Mouse (Mus musculus) frontal cortex, postnatal 14 days (tissue): Measurements from ENCODE around the gene Adi1.

Experiments used
- DNase-seq, 2 experiments: peaks; one replicate each; pipeline ENCODE4 v3.0.0; 2022; ENCODE audit warnings: low spot score in 2 of 2

The Adi1 gene

DNA sequence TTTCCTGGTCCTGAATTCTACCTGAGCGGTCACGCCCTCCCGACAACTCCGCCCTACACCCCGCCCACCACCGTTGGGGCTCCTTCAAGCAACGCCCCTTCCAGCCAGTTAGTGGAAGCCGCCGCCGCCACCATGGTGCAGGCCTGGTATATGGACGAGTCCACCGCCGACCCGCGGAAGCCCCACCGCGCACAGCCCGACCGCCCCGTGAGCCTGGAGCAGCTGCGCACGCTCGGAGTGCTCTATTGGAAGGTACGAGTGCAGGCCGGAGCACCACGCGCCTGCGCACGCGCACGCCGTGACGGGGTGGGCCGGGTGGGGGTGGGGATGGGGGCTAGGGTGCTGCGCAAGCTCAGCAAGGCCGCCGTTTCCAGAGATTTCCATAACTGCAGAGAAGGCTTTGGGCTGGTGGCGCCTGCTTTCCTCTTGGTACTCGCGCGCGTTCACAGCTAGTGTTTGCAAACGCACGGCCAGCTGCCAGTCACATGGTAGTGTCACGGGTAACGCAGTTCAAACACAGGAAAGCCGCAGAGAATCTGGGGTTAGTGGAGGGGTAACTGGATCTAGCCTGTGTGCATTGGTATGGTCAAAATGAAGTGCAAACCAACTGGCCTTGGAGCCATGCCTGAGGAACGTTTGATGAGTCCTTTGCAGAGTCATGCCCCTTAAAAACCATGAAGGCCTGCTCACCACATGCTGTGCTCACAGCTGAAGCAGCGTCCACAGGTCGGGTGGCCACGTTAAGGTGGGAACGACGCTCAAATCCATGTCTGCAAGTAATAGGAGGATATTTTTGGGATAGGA lies at the start of gene Adi1:
TSS of gene Adi1 (plus strand) at position 111 of the 804 bp plus-strand sequence.
- DNase-seq, result peak; percentile 79 to 80

- DNase-seq, result no peak
Measured at GRCm38 (mm10) chr12:28625407-28625806, 49.6 kb upstream of the Adi1 start.

GRCm38 (mm10) chr12:28627092-28627491 lies 47.9 kb upstream of the Adi1 start:
- no peak for DNase-seq

GRCm38 (mm10) chr12:28628436-28628835 lies 46.6 kb upstream of the Adi1 start:
- DNase-seq, result no peak

- DNase-seq, result no peak
Measured at GRCm38 (mm10) chr12:28635058-28635534, 39.9 kb upstream of the Adi1 start.

- peak; percentile 91 to 93 for DNase-seq
Measured at GRCm38 (mm10) chr12:28635535-28636476, 39.2 kb upstream of the Adi1 start, which contains the start of gene Rps7. Rps7 (minus strand) TSS chr12:28635953.

- DNase-seq, result no peak
Measured at GRCm38 (mm10) chr12:28636543-28636942, 38.5 kb upstream of the Adi1 start.

DNA sequence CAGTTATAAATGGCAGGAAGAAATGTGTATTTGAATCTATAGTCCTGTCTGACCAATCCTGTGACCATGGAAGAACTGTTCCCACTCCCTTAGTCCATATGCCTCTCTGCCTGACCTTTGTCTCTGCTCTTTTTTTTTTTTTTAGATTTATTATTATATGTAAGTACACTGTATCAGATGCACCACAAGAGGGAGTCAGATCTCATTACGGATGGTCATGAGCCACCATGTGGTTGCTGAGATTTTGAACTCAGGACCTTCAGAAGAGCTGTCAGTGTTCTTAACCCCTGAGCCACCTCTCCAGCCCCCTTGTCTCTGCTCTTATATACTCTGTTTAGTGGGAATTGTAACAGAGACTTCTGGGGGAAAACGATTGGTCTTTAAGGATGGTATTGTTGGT lies 36.3 kb upstream of the Adi1 start:
- DNase-seq, result no peak

DNA sequence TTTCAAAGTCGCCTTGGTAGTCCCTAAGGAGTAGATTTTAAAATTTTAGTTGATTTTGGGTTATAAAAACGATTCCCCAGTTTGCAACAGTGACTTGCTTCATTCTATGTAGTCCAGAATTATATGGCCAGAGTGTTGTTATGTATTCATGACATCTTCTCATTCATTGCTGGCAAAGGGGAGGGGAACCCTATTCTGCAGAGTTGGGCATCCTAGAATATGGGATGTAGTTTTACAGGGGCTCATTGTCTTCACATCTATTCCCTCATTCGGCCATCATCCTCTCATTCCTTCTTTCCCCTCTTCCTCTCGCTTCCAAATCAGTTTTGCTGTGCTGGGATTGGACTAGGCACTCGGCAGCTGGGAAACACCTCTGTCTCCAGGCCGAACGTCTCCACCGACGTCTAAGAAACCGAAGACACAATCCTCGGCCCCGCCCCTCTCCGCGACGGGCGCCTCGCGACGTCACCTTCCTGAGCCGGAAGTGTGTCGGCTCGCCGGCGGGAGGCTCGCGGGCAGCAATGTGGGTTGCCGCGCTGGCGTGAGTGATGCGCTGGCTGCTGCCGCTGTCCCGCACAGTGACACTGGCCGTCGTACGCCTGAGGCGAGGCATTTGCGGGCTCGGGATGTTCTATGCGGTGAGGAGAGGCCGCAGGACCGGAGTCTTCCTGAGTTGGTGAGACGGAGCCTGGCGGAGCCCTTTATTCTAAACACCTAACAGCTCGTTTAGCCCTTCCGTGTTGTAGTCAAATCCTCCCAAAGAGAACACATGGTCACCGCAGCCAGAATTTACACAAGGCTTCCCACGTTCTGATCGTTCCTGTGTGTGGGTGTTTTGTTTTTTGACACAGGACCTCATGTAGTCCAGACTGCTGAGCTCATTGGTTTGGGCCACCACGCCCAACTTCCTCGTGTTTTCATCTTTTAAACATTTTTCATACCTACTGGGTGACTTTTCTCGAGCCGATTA lies 25.6 kb upstream of the Adi1 start, which contains the start of gene Rnaseh1:
TSS of gene Rnaseh1 (plus strand) at position 462 of the 970 bp plus-strand sequence.
- DNase-seq, result peak; percentile 84 to 90

- no peak for DNase-seq
Measured at GRCm38 (mm10) chr12:28662628-28663027, 12.4 kb upstream of the Adi1 start.

- no peak for DNase-seq
Measured at GRCm38 (mm10) chr12:28666734-28667133, 8.3 kb upstream of the Adi1 start.

- no peak for DNase-seq
Measured at GRCm38 (mm10) chr12:28667287-28667686, 7.7 kb upstream of the Adi1 start.

GRCm38 (mm10) chr12:28674038-28674720 lies 852 bp upstream of the Adi1 start:
- no peak for DNase-seq

DNA sequence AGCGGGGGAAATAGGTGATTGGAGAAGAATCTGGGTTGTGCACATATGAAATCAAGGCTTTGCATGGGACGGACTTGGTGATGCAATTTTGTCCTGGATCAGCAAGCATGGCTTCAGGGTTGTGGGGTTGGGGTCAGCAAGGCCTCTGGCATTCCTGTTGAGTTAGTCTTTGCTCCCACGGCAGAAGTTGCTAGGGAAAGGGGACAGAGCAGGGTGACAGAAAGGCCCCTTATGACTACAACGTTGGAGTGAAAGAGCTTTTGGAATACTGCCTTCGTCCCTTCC lies 836 bp downstream of the Adi1 start:
- no peak for DNase-seq

GRCm38 (mm10) chr12:28684674-28685073 lies 9.6 kb downstream of the Adi1 start:
- no peak for DNase-seq

GRCm38 (mm10) chr12:28685771-28686170 lies 10.7 kb downstream of the Adi1 start:
- no peak for DNase-seq

GRCm38 (mm10) chr12:28686199-28686879 lies 11.3 kb downstream of the Adi1 start:
- DNase-seq, result no peak

- DNase-seq, result no peak
Measured at GRCm38 (mm10) chr12:28688996-28689395, 14.0 kb downstream of the Adi1 start.

- DNase-seq, result no peak
Measured at GRCm38 (mm10) chr12:28690730-28691129, 15.7 kb downstream of the Adi1 start.

DNA sequence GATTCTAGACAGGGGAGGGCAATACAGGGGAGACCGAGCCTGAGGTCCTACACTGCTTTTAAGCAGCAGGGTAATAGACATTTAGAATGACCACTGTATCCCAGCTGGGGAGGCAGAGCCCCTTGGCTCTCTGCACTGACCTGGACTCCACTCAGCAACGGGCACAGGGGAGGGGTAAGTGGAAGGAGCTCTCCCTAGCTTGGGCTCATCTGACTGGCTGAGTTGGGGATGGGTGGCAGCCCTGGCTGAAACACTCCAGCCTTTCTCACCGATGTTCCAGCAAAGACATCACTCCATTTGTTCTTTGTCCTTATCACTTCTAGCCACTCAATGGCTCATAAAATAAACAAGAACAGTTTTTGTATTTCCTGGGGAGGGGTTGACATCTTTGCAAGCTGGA lies 18.7 kb downstream of the Adi1 start:
- DNase-seq, result no peak
